Mouse (Mus musculus): Measurements from ENCODE around the gene Ugt1a7c. TPM values are rescaled to one million over a fixed set of nuclear protein-coding genes. Genes with fewer than 3 reads are reported as not detected.

Gene Ugt1a7c
- polyA plus RNA-seq, 1 experiment from 2014 or later: 3.0 TPM

DNA sequence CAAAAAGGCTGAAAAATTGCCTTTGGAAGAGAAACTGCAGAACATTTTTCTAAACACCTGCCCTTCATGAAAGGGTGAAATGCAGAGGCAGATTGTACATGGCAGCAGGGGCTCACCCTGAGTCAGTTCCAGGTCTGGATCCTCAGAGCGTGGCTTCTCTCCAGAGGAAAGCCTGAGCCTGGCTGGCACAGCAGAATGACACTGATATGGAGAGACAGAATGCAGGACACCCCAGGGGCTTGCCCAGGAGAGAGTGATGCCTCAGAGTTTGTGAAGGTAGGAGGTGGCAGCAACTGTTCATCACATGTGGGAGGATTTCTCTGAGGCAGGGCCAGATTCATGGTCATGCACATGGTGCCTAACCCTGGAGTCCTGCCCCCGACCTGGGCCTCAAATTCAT is 105.1 kb downstream of the Ugt1a7c start:
- Histone ChIP-seq H3K36me3 (ENCODE audit: control insufficient read depth, insufficient read depth) (no peaks in the 10 kb centered on the region), H3K27ac (ENCODE audit: low read length) (no peak overlapping the region), H3K9me3 (replicated peaks; ENCODE audit: control insufficient read depth, low read length) (no peaks in the 10 kb centered on the region), H3K27me3 (ENCODE audit: control insufficient read depth, insufficient read depth, low read depth, low read length) (no peaks in the 10 kb centered on the region), H3K4me3 (ENCODE audit: low read depth, low read length) (no peak overlapping the region), H3K4me1 (ENCODE audit: control insufficient read depth, low read depth, low read length) (no peaks in the 10 kb centered on the region; the same call in 1 of the 2 replicates), H3K9ac (ENCODE audit: low read depth, low read length) (no peak overlapping the region), H3K4me2 (ENCODE audit: low read depth, low read length) (no peak overlapping the region)
- 59% methylated on average over 2 of the region's 2 CpGs for WGBS (ENCODE audit: insufficient replicate concordance)
- ATAC-seq (ENCODE audit: low read depth): no peak

DNA sequence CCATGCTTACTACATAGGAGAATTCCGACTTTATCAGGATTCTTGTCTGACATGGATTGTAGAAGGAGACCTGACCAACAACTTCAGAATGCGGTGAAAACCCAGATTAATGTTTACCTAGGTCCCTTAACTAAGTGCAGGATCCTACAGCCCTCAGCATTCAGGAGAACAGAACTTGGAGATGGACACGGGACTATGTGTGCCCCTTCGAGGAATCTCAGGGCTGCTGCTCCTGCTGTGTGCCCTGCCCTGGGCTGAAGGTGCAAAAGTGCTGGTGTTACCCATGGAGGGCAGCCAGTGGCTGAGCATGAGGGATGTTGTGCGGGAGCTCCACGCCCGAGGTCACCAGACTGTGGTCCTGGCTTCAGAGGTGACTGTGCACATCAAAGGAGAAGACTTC is 105.6 kb downstream of the Ugt1a7c start, which contains the start of gene Ugt1a2:
Gene Ugt1a2, plus strand, starts transcription at position 146 of the 400 bp plus-strand sequence.
- 60% methylated on average over 7 of the region's 7 CpGs for WGBS (ENCODE audit: insufficient replicate concordance)

DNA sequence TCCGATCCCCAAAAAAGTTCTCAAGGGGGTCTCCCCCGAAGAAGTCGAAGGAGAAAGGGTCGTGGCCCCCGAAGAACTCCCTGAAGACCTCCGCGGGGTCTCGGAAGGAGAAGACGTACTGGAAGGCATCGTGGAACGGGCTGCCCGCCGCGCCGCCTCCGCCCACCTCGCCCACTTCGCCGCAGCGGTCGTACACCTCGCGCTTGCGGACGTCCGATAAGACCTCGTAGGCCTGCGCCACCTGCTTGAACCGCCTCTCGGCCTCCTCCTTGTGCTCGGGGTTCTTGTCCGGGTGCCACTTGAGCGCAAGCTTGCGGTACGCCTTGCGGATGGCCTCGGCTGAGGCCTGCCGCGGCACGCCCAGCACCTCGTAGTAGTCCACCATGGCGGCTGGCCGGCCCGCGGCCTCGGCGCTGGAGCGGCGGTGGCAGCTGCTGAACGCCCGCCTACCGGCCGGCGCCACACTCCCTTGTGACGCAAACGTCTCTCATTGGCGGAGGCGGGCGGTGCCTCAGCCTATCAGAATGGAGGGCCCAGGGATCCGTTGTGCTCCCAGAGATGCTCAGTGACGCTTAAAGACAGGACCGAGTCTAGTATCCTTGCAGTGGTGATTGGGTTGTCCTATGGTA is 110.5 kb downstream of the Ugt1a7c start, which contains the start of gene Dnajb3:
Gene Dnajb3, minus strand, starts transcription at position 489 of the 629 bp plus-strand sequence.
- Histone ChIP-seq H3K4me3 (ENCODE audit: low read depth, low read length) (peak within 1 kb of the TSS; percentile 67), H3K27ac (ENCODE audit: low read length) (peak within 1 kb of the TSS; percentile 95), H3K9ac (ENCODE audit: low read depth, low read length) (peak within 1 kb of the TSS; percentile 77), H3K36me3 (ENCODE audit: control insufficient read depth, insufficient read depth) (no peaks in the 10 kb centered on the region), H3K9me3 (replicated peaks; ENCODE audit: control insufficient read depth, low read length) (no peaks in the 10 kb centered on the region), H3K4me1 (ENCODE audit: control insufficient read depth, low read depth, low read length) (peaks cover 18% of the 10 kb centered on the region), H3K27me3 (ENCODE audit: control insufficient read depth, insufficient read depth, low read depth, low read length) (no peaks in the 10 kb centered on the region), H3K4me2 (ENCODE audit: low read depth, low read length) (peak within 1 kb of the TSS; percentile 63)
- 5% methylated on average over 62 of the region's 62 CpGs for WGBS (ENCODE audit: insufficient replicate concordance)
- peak; percentile 86 for ATAC-seq (ENCODE audit: low read depth)

More for the DNA sequence above, 105.6 kb downstream of the Ugt1a7c start, which contains the start of gene Ugt1a2:
- Histone ChIP-seq H3K4me2 (ENCODE audit: low read depth, low read length) (no peak within 1 kb of the TSS), H3K4me1 (ENCODE audit: control insufficient read depth, low read depth, low read length) (no peaks in the 10 kb centered on the region; the same call in 1 of the 2 replicates), H3K36me3 (ENCODE audit: control insufficient read depth, insufficient read depth) (no peaks in the 10 kb centered on the region), H3K27ac (ENCODE audit: low read length) (no peak within 1 kb of the TSS), H3K9me3 (replicated peaks; ENCODE audit: control insufficient read depth, low read length) (no peaks in the 10 kb centered on the region), H3K9ac (ENCODE audit: low read depth, low read length) (no peak within 1 kb of the TSS), H3K4me3 (ENCODE audit: low read depth, low read length) (no peak within 1 kb of the TSS), H3K27me3 (ENCODE audit: control insufficient read depth, insufficient read depth, low read depth, low read length) (no peaks in the 10 kb centered on the region)
- no peak for ATAC-seq (ENCODE audit: low read depth)

DNA sequence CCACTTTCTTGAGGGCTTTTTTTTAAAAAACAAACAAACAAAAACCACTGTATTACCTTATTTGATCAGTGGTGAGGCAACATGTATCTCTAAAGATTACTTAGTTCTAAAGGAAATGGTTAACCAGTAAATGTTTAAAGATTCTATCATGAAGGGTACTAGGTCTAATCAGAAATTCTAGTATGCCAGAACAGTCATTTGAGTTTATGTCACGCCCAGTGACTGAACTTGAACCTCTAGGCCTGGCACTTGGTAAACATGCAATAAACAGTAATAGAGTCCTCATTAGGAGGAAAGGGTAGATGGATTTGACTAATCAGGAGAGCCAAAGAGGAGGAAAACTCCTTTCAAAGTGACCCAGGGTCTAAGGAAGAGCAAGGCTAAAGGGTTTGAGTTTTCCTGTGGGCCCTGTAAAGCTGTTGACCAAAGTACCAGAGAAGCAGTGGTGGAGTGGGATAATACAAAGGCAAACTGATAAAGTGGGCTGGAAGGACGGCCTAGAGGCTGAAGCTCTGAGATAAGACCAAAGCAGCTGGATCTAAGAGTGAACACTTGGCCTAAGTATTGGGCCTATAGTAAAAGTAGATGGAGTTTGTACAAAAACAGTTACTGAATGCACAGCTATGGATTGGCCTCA is 112.1 kb downstream of the Ugt1a7c start:
- peak overlapping the region; percentile 95 for H3K27ac ChIP-seq (ENCODE audit: low read length)
- no peak overlapping the region for H3K4me3 ChIP-seq (ENCODE audit: low read depth, low read length)
- no peaks in the 10 kb centered on the region; the same call in 1 of the 2 replicates for H3K9me3 ChIP-seq (replicated peaks; ENCODE audit: control insufficient read depth, low read length)
- H3K27me3 ChIP-seq (ENCODE audit: control insufficient read depth, insufficient read depth, low read depth, low read length): no peaks in the 10 kb centered on the region
- H3K4me1 ChIP-seq (ENCODE audit: control insufficient read depth, low read depth, low read length): peaks cover 18% of the 10 kb centered on the region
- peak overlapping the region; percentile 49 for H3K4me2 ChIP-seq (ENCODE audit: low read depth, low read length)
- no peak overlapping the region for H3K9ac ChIP-seq (ENCODE audit: low read depth, low read length)
- no peaks in the 10 kb centered on the region for H3K36me3 ChIP-seq (ENCODE audit: control insufficient read depth, insufficient read depth)
- peak; percentile 83 for ATAC-seq (ENCODE audit: low read depth)
- WGBS (ENCODE audit: insufficient replicate concordance): 30% methylated on average over 2 of the region's 2 CpGs

GRCm38 (mm10) chr1:88211812-88212211 is 117.0 kb downstream of the Ugt1a7c start, which contains the start of gene Ugt1a1:
Gene Ugt1a1, plus strand, starts transcription at chr1:88211959.
- peaks cover 19% of the 10 kb centered on the region for H3K9me3 ChIP-seq (replicated peaks; ENCODE audit: control insufficient read depth, low read length)
- 58% methylated on average over 8 of the region's 8 CpGs for WGBS (ENCODE audit: insufficient replicate concordance)

DNA sequence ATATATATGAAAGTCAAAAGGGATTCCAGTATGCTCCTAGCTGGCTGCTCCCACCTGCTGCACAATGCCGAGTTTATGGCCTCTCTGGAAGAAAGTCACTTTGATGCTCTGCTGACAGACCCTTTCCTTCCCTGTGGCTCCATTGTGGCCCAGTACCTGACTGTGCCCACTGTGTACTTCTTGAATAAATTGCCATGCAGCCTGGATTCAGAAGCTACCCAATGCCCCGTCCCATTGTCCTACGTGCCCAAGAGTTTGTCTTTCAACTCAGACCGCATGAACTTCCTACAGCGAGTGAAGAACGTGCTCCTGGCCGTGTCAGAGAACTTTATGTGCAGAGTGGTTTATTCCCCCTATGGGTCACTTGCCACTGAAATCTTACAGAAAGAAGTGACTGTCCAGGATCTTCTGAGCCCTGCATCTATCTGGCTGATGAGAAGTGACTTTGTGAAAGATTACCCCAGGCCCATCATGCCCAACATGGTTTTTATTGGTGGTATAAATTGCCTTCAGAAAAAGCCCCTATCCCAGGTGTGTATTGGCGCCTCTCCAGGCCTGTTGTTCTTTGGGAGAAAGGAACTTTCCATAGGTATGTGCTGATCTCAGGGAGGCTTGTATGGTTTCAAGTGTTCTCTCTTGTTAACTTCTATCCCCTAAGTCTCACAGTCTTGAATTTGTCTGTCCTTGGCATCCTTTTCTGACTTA is 117.6 kb downstream of the Ugt1a7c start:
- Histone ChIP-seq H3K27me3 (ENCODE audit: control insufficient read depth, insufficient read depth, low read depth, low read length) (no peaks in the 10 kb centered on the region), H3K4me1 (ENCODE audit: control insufficient read depth, low read depth, low read length) (peaks cover 6% of the 10 kb centered on the region), H3K27ac (ENCODE audit: low read length) (no peak overlapping the region), H3K36me3 (ENCODE audit: control insufficient read depth, insufficient read depth) (no peaks in the 10 kb centered on the region), H3K9ac (ENCODE audit: low read depth, low read length) (no peak overlapping the region), H3K9me3 (replicated peaks; ENCODE audit: control insufficient read depth, low read length) (peaks cover 25% of the 10 kb centered on the region), H3K4me2 (ENCODE audit: low read depth, low read length) (no peak overlapping the region), H3K4me3 (ENCODE audit: low read depth, low read length) (no peak overlapping the region)
- no peak for ATAC-seq (ENCODE audit: low read depth)
- WGBS (ENCODE audit: insufficient replicate concordance): 47% methylated on average over 8 of the region's 8 CpGs

More at GRCm38 (mm10) chr1:88211812-88212211, 117.0 kb downstream of the Ugt1a7c start, which contains the start of gene Ugt1a1:
- H3K27me3 ChIP-seq (ENCODE audit: control insufficient read depth, insufficient read depth, low read depth, low read length): no peaks in the 10 kb centered on the region
- H3K36me3 ChIP-seq (ENCODE audit: control insufficient read depth, insufficient read depth): no peaks in the 10 kb centered on the region
- no peak for ATAC-seq (ENCODE audit: low read depth)
- H3K9ac ChIP-seq (ENCODE audit: low read depth, low read length): no peak within 1 kb of the TSS
- H3K4me2 ChIP-seq (ENCODE audit: low read depth, low read length): no peak within 1 kb of the TSS
- H3K4me3 ChIP-seq (ENCODE audit: low read depth, low read length): no peak within 1 kb of the TSS
- no peak within 1 kb of the TSS for H3K27ac ChIP-seq (ENCODE audit: low read length)
- H3K4me1 ChIP-seq (ENCODE audit: control insufficient read depth, low read depth, low read length): peaks cover 10% of the 10 kb centered on the region

- WGBS (ENCODE audit: insufficient replicate concordance): 48% methylated on average over 1 of the region's 1 CpGs
- no peaks in the 10 kb centered on the region; the same call in 1 of the 2 replicates for H3K4me1 ChIP-seq (ENCODE audit: control insufficient read depth, low read depth, low read length)
- H3K9ac ChIP-seq (ENCODE audit: low read depth, low read length): no peak overlapping the region
- no peak overlapping the region for H3K27ac ChIP-seq (ENCODE audit: low read length)
- no peak overlapping the region for H3K4me2 ChIP-seq (ENCODE audit: low read depth, low read length)
- H3K27me3 ChIP-seq (ENCODE audit: control insufficient read depth, insufficient read depth, low read depth, low read length): no peaks in the 10 kb centered on the region
- H3K36me3 ChIP-seq (ENCODE audit: control insufficient read depth, insufficient read depth): no peaks in the 10 kb centered on the region
- no peak for ATAC-seq (ENCODE audit: low read depth)
- H3K4me3 ChIP-seq (ENCODE audit: low read depth, low read length): no peak overlapping the region
- peaks cover 26% of the 10 kb centered on the region for H3K9me3 ChIP-seq (replicated peaks; ENCODE audit: control insufficient read depth, low read length)
Measured at GRCm38 (mm10) chr1:88213061-88213460, 118.2 kb downstream of the Ugt1a7c start.

- no peak overlapping the region for H3K4me3 ChIP-seq (ENCODE audit: low read depth, low read length)
- no peak overlapping the region for H3K9ac ChIP-seq (ENCODE audit: low read depth, low read length)
- peaks cover 26% of the 10 kb centered on the region for H3K9me3 ChIP-seq (replicated peaks; ENCODE audit: control insufficient read depth, low read length)
- no peaks in the 10 kb centered on the region for H3K4me1 ChIP-seq (ENCODE audit: control insufficient read depth, low read depth, low read length)
- H3K27ac ChIP-seq (ENCODE audit: low read length): no peak overlapping the region
- 0 out of 2 replicates have a peak, but pooled peaks have one; percentile 5 for ATAC-seq (ENCODE audit: low read depth)
- H3K27me3 ChIP-seq (ENCODE audit: control insufficient read depth, insufficient read depth, low read depth, low read length): no peaks in the 10 kb centered on the region
- H3K4me2 ChIP-seq (ENCODE audit: low read depth, low read length): no peak overlapping the region
- 55% methylated on average over 2 of the region's 2 CpGs for WGBS (ENCODE audit: insufficient replicate concordance)
- no peaks in the 10 kb centered on the region for H3K36me3 ChIP-seq (ENCODE audit: control insufficient read depth, insufficient read depth)
Measured at GRCm38 (mm10) chr1:88213766-88214461, 119.1 kb downstream of the Ugt1a7c start.

Data from liver, embryonic 16.5 days (tissue).